Mouse (Mus musculus) CH12.LX (cell line): ENCODE results near the gene Tbc1d9b.

Source experiments
- CTCF ChIP-seq, 2 experiments: IDR thresholded peaks in 1 of 2; conservative IDR thresholded peaks in 1 of 2; 2 replicates each; pipeline ENCODE4 v1.5.1; 2011 to 2012; ENCODE audit warnings: low read depth in 2 of 2, low read length in 2 of 2, improper control_type of control experiment in 1 of 2, inconsistent platforms in 1 of 2, mild to moderate bottlenecking in 1 of 2, moderate library complexity in 1 of 2
- E2F4 ChIP-seq: IDR thresholded peaks from 2 replicates; pipeline ENCODE4 v1.6.1; 2011; ENCODE audit warnings: low read depth, low read length, improper control_type of control experiment; ENCODE audit not compliant: insufficient replicate concordance
- MAZ ChIP-seq: IDR thresholded peaks from 2 replicates; pipeline ENCODE4 v1.6.1; 2012; ENCODE audit warnings: low read depth, mild to moderate bottlenecking, inconsistent platforms, low read length, improper control_type of control experiment, moderate library complexity
- POLR2A ChIP-seq: IDR thresholded peaks from 2 replicates; pipeline ENCODE4 v1.6.1; 2011; ENCODE audit warnings: low read depth, mild to moderate bottlenecking, improper control_type of control experiment, low read length
- SIN3A ChIP-seq: IDR thresholded peaks from 2 replicates; pipeline ENCODE4 v1.6.1; 2012; ENCODE audit warnings: low read length, improper control_type of control experiment, inconsistent platforms
- ZNF384 ChIP-seq: IDR thresholded peaks from 2 replicates; pipeline ENCODE4 v1.6.1; 2012; ENCODE audit warnings: low read depth, low read length, improper control_type of control experiment, inconsistent platforms

GRCm38 (mm10) chr11:50207344-50207743 is 76.1 kb downstream of the Tbc1d9b start:
- no peak for TF ChIP-seq MAZ
- TF ChIP-seq CTCF (conservative IDR thresholded peaks at IDR 0.05 in 1 of 2, IDR thresholded peaks at IDR 0.05 in 1 of 2; ENCODE audit: low read depth in 2 of 2, low read length in 2 of 2): no peak
- TF ChIP-seq POLR2A: no peak
- TF ChIP-seq SIN3A: no peak
- no peak for TF ChIP-seq ZNF384
- TF ChIP-seq E2F4: no peak
